Mouse (Mus musculus) heart, adult 2 months (tissue): ENCODE measurements around the gene Arhgef1.

Source experiments
- EP300 ChIP-seq: fragments of 200-500 bp; IDR thresholded peaks from 2 replicates; pipeline ENCODE4 v1.6.1; 2011; ENCODE audit warnings: low read depth, low read length, control low read depth; ENCODE audit not compliant: insufficient read depth
- POLR2A ChIP-seq: fragments of 200-500 bp; IDR thresholded peaks from 2 replicates; pipeline ENCODE4 v1.6.1; 2011; ENCODE audit warnings: mild to moderate bottlenecking, low read depth, low read length, control low read depth; ENCODE audit not compliant: insufficient read depth

DNA sequence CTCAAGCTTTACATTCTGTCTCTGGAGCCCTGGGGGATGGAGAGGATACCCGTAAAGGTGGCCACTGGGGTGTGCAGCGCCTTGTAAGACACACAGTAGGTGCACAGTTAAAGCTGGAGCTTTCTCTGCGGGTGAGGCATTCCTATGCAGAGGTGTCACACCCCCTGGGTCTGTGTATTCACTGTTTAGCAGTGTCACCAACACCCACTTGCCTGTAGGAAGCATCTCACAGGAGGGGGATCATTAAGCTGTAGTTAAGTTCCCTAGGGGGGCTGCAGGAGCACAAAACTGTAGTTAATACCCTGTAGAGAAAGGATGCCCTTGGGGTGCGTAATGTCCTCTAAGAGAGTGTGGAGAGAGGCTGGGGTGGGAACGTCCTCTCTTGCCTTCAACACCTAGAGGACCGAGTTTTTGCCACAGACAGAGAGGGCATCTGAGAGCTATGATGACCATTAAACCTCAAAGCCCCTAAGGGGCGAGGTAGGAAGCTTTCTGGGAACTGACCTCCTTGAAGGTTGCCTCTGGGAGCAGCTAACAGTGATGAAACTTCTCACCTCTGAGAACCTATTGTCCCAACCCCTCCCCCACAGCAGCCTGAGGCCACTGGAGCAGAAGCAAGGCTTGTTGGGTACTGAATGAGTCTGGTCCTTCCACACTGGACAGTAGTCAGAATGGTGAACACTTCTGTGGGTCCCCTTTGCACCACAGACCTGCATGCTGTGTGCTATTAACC, 44.8 kb downstream of the Arhgef1 start:
- no peak for TF ChIP-seq POLR2A
- no peak for TF ChIP-seq EP300
